Mouse (Mus musculus) lung, postnatal 36 days (tissue): ENCODE data around the gene Dock11.

Source experiments
- DNase-seq: peaks from one replicate; pipeline ENCODE4 v3.0.0; 2022; ENCODE audit warnings: mixed read lengths

The Dock11 gene

DNA sequence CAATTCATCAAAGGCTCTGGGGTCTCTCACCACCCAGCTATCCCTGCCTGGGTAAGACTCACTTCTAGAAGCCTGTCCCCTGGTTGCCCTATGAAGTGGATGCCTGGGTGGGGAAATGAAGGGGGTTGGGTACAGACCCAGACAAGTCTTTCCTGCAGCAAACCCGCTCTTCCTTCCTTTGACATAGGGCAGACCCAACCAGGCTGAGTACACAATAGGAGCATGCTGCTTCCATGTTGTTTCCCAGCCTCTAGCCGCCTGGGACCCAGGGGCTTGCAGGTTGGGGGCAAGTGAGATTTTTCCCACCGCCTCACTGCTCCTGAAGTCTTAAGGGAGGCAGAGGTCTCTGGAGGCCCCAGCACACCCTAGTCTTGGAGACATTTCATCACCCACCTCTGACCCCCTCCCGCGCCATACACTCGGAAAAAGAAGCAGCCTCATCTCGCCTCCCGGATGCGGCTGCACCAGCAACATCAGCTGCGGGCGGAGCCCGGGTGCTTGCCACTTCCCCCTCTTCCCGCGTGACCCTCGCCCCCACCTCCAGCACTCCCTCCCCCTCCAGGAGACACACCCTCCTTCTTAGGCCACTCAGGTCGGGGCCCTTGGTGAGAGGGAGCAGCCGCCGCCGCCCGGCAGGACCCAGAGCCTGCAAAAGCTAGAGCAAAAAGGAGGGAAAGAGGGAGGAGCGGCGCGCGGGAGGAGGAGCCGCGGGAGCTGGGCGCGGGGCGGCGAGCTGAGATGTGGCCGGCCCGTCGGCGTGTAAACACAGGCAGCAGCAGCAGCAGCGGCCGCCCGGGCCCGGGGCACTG lies at the start of gene Dock11:
Gene Dock11, plus strand, starts transcription at position 746 of the 809 bp plus-strand sequence.
- peak; percentile 67 for DNase-seq

GRCm38 (mm10) chrX:35879703-35880102 lies 8.9 kb upstream of the Dock11 start:
- DNase-seq, result no peak

DNA sequence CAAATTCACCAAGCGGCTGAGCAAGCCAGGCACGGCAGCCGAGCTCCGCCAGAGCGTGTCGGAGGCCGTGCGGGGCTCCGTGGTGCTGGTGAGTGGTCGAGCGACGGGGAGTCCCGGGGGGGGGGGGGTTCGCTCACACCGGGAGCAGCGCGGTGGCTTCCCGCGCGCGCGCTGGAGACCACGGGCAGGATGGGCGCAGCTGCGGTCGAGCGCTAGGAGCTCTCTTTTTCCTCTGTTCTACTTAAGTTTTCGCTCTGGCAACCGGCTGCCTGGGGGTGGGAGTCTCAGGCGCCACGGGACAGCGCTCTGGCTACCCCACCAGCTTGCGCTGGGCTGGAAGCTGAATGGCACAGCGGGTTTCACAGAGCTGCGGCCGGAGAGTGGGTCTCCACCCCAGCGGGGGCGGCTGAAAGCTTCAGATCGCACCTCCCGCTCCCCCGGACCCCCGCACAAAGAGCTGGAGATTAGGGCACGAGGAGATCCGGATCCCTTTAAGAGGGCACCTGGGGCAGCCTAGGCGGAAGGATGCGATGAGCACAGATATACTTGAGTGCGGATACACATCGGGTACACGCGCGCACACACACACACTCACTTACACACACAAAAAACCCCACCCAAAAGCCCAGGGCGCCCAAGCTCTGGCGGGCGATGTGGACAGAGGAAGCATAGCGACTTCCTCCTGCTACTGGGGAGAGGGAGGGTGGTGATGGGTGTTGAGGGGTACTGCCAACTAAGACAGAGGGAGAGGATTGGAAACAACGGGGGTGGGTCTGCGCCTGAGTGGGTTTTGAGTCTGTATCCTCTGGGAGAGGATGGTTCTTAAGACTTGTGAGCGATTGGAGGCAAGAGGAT lies 540 bp downstream of the Dock11 start:
- DNase-seq, result peak; percentile 43

DNA sequence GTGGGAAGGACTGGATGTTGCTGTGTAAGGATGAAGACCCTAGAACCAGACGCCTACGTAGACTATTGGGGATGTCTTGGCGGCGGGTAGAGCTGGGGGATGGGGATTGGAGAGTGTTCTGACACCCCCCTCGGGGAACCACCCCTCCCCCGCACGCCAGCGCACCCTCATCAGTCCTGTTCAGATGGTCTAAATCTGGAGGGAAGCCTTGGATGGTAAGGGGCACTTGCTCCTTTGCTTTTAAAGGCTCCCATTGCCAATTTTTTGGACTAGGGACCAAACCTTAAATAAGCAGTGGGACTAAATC lies 1.1 kb downstream of the Dock11 start:
- no peak for DNase-seq

DNA sequence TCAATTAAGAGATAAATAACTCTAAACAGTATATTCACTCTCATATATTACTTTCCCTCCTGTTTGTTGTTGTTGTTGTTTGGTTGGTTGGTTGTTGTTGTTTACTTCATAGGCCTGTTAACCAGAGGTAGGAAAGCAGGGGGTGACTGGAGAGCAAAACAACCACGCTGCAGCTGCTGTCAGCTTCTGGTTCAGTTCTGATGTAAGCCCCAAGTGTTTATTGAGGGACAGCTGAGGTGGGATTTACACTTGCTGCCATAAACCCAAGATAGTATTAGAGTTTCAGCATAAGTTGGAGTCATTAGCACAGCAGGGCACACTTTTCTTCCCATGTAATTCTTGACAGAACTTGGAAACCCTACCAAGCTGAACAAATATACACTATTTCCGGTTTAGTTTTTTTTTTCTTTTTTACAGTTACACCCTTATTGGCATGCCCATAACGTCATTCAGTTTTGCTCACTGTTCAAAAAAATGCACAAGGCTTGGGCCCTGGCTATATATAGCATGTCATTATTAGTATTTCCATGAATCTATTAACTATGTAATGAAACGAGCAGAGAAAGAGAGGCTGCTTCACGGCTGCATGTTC lies 3.0 kb downstream of the Dock11 start:
- DNase-seq, result no peak

GRCm38 (mm10) chrX:35892377-35892776 lies 3.7 kb downstream of the Dock11 start:
- DNase-seq, result no peak

DNA sequence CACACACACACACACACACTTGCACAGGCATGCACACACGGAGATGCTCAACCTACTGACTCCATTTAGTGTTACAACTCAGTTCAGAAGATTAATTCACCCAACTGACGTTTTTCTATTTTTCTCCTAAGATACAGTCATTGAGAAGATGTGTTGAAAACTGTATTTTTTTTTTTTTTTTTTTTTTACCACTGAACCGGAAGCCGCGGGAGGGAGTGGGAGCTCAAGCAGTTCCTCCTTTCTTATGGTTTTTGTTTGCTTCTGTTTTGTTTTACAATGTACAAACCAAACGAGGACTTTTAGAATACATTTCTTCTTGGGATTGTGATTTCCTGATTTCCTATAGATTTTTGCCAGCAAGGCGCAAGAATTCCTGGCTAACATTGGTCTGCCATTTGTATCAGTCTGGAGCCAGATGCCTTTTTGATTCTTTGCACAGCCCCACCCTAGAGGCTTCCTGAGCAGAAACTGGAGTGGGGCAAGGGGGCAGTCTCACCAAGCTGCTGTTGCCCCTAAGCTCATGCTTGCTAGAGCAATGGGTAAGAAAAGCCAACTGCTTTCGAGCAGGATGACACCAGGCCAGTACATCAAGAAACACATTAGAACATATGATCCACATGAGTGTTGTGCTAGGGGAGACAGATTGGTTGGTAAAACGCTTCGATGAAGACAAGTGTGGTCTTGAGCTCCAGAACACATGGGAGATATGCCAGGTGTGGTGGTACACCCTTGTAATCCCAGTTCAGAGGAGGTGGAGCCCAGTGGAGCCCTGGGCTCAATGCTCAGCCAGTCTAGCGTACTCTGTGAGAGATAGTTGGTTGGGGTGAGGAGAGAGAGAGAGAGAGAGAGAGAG lies 9.2 kb downstream of the Dock11 start:
- DNase-seq, result no peak

DNA sequence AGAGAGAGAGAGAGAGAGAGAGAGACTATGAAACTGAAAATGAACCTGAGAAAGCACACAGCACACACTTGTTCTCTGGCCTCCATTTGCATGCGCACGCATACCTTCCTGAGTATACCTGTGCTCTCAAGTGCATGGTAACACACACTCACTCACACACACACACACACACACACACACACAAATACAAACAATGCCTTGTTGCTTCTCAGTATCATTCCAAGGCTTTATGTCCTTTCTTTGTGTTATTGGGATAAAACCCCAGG lies 9.8 kb downstream of the Dock11 start:
- DNase-seq, result no peak

GRCm38 (mm10) chrX:35904352-35904751 lies 15.7 kb downstream of the Dock11 start:
- no peak for DNase-seq

DNA sequence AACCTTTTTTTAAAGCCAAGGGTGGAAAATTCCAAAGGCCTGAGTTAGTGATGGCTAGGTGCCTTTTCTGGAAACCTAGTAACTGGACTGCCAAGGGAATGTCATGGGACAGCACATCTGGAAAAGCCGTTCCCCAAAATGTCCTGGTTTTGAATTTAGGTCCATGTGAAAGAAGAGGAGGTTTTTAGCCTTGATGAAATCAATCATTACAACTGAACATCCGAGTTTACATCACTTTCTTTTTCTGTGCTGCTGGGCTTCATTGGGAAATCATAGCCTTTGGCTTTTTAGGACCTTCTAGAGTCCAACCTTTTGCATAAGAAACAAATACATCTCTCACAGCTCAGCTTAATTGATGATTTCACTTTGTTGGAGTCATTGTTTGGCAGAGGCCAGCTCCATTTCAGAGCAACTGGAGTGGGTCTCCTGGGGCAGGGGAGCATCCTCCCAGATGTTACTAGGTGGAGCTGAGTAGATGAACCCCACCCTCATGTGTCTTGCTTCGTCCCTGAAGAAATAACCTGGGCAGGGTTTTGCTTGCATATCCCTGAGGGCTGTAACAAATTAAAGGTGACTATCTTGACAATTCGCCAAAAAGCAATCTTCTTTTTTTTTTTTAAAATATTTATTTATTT lies 18.2 kb downstream of the Dock11 start:
- DNase-seq, result no peak

GRCm38 (mm10) chrX:35919558-35919957 lies 30.9 kb downstream of the Dock11 start:
- DNase-seq, result no peak

DNA sequence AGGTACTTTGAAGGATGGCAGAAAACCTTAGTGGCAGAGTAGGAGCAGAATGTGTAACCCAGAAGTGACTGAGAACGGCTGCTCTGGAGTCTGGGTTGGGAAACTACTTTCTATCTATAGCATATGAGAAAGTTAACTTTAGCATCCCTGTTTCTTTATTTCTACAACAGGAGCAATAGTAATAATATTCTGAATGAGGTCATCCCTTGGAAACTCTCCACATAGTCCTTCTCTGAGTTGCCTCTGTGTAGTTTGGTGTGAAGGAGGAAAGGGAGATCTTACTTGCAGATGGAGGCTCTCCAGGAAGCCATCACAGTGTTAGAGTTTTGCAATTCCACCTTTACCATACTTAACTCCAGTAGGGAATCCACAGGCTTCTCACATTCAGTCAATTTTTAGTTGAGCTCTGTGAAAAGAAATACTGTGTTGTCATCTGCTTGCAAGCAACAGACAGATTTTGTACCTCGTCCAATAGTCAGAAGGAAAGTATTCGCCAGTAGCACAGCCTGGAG lies 31.5 kb downstream of the Dock11 start:
- DNase-seq, result no peak

- DNase-seq, result no peak
These were observed 33.3 kb downstream of the Dock11 start for GRCm38 (mm10) chrX:35921922-35922321.

GRCm38 (mm10) chrX:35924705-35925264 lies 36.2 kb downstream of the Dock11 start:
- no peak for DNase-seq

DNA sequence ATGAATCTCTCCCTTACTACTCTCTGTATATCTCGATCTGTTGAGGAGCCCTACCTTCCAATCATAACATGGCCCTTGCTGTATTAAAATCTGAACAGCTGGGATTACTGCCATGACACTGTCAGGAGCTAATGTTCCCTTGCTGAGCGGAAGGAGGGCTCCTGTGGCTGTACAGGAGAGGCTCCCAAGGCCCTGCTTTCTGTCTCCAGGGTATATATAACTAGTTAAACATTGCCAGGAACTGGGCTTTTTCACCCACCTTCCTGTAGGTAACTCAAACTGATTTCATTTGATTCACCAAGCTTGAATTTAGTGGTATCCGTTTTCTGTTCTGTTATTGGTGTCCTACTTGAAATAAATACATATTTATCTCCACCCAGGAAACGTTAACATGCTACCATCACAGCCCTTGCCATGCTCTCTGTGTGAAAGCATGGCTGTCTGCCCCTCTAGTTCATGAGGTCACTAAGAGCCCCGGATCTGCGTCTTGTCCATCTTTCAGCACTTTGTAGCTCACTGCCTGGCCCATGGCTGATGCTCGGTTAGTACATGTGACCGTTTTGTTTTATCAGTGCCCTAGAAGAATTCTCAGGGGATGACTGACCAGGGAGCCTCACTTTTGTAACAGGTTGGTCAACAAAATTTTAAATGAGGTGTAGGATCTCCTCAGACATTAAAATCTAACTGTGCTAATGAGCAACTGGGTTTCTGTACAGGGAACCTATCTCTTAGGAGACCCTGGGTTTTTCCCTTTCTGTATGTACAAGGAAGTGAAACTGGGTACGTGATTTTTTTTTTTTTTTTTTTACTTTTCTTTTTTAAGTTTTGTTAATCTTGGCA lies 41.7 kb downstream of the Dock11 start:
- no peak for DNase-seq

DNA sequence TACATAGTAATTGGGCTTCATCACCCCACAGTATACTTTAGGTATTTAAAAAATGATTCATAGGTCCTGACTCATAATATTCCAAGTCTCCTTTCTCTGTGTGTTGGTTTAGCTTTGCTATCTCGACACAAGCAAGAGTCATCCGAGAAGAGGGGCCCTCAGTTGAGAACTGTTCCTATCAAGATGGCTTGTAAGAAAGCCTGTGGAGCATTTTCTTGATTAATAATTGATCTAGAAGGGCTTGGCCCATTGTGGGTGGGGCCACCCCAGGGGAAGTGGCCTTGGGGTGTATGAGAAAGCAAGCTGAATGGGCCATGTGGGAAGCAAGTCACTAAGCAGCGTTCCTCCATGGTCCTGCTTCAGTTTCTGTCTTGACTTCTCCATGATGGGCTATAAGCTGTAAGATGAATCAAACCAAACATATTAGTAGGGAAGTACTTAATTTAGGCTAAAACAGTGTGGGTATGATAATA lies 42.3 kb downstream of the Dock11 start:
- DNase-seq, result no peak

DNA sequence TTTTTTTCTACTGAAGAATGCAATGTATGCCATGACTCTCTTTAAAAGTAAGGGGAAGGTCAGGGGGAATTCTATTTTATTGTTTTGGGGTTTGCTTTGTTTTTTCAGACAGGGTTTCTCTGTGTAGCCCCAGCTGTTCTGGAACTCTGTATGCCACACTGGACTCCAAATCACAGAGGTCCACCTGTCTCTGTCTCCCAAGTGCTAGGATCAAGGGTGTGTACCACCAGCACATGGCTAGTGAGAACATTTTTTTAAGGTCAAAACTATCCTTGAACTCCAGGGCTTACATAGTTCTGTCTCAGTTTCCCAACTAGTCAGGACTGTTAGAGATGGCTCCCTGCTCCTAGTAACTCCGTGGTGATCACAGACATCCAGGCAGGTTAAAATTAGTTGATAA lies 43.3 kb downstream of the Dock11 start:
- DNase-seq, result no peak

- DNase-seq, result no peak
These were observed 44.3 kb downstream of the Dock11 start for GRCm38 (mm10) chrX:35932952-35933351.

GRCm38 (mm10) chrX:35938112-35938511 lies 49.5 kb downstream of the Dock11 start:
- DNase-seq, result no peak

GRCm38 (mm10) chrX:35946394-35946793 lies 57.8 kb downstream of the Dock11 start:
- no peak for DNase-seq

GRCm38 (mm10) chrX:35950135-35950534 lies 61.5 kb downstream of the Dock11 start:
- DNase-seq, result no peak
